Mouse (Mus musculus): ENCODE measurements around the gene Agrp.

DNA sequence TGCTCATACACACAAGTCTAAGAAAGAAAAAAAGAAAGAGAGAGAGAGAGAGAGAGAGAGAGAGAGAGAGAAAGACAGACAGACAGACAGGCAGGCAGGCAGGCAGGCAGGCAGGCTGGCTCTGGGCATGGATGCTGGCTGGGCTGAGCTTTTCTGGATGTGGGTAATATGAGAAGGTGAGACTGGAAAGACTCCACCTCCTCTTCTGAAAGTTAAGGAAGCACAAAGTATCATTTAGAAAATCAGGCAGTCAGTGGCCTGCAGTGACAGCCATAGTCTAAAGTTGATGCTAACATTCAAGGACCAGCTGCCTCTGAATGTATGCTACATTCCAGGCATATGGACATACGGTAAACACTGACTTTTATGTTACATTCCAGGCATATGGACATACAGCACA, 12.4 kb downstream of the Agrp start:
- TF ChIP-seq TCF12 (IDR thresholded peaks at IDR 0.05; ENCODE audit: insufficient read depth, poor library complexity, severe bottlenecking) (no peak), CEBPB (IDR thresholded peaks at IDR 0.05; ENCODE audit: insufficient read depth, poor library complexity, severe bottlenecking) (no peak), USF1 (IDR thresholded peaks at IDR 0.05; ENCODE audit: low read depth) (no peak), MAX (IDR thresholded peaks at IDR 0.05; ENCODE audit: low read depth) (no peak), E2F4 (IDR thresholded peaks at IDR 0.05; ENCODE audit: insufficient read depth) (no peak), POLR2A (IDR thresholded peaks at IDR 0.05; ENCODE audit: insufficient read length, low read depth) (no peak), TCF3 (IDR thresholded peaks at IDR 0.05; ENCODE audit: insufficient read length, low read depth) (no peak), MYOG (IDR thresholded peaks at IDR 0.05; ENCODE audit: control insufficient read depth in 1 of 3, insufficient read depth in 1 of 3, insufficient read length in 2 of 3, low read depth in 2 of 3) (no peak), POLR2AphosphoS2 (IDR thresholded peaks at IDR 0.05; ENCODE audit: insufficient read length, low read depth) (no peak), MYOD1 (IDR thresholded peaks at IDR 0.05; ENCODE audit: control insufficient read depth in 1 of 3, insufficient read length in 2 of 3, low read depth in 2 of 3) (no peak), SRF (IDR thresholded peaks at IDR 0.05; ENCODE audit: control insufficient read depth, insufficient read length, low read depth) (no peak)
